Mouse (Mus musculus): ENCODE data around the gene Gramd2.
"Not testable (repeated sequence)": the region's sequence is repeated elsewhere in the genome, so short reads cannot be mapped to it uniquely, and the experiment has no call there.

Gene Gramd2

GRCm38 (mm10) chr9:59721144-59721543 is 41.2 kb downstream of the Gramd2 start:
- DNase-seq (ENCODE audit: low read depth, low spot score): no peak

- peak; percentile 79 for DNase-seq (ENCODE audit: low read depth, low spot score)
Measured at GRCm38 (mm10) chr9:59723096-59723657, 43.2 kb downstream of the Gramd2 start.

GRCm38 (mm10) chr9:59723791-59724442 is 44.0 kb downstream of the Gramd2 start:
- DNase-seq (ENCODE audit: low read depth, low spot score): no peak

DNA sequence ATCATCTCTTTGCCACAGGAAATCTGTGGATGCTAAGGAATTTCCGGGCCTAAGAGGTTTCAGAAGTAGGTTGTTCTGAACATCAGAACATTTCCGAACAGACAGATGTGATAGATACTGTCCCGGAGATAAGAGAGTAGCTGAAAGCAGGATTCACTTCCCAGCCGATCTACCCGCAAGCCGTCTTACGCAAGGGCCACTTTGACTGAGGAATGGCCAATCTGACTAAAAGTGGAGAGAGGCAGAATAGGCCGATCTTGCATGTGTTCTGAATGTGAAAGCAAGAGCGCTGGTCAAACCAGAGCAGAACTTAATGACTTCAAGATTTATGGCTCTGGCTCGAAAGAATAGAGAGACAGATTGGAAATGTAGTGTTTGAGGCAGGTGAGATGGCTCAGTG is 45.6 kb downstream of the Gramd2 start:
- DNase-seq (ENCODE audit: low read depth, low spot score): no peak

DNA sequence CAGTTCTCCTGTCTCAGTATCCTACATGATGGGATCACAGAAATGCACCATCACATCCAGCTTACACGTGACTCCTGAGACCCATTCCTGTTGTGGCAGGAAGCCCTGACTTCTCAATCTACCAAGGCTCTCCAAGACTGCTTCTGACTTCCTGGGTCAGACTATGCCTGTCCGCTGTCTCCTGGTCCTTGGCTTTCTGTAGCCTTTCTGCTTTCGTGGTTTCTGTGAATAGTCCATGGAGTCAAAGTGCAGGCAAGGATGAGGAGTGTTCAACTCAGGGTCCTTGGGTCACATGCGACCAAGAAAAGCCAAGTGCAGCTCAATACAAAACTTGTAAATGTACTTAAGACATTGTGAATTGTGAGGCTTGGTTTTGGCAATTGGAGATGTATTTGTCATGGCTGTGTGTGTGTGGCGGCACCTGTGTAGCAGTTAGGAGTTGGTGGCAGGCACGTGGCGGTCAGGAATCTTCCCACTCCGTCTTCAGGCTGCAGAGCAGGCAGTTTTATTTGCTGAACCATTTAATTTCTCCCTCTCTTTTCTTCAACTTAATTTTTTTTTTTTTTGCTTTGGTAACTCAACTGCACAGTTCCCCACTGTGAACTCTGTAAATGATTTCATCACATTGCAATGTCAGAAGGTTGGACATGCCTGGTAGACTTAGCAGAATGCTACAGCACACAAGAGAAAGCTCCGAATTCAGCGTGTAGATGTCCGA is 47.8 kb downstream of the Gramd2 start:
- DNase-seq (ENCODE audit: low read depth, low spot score): no peak

DNA sequence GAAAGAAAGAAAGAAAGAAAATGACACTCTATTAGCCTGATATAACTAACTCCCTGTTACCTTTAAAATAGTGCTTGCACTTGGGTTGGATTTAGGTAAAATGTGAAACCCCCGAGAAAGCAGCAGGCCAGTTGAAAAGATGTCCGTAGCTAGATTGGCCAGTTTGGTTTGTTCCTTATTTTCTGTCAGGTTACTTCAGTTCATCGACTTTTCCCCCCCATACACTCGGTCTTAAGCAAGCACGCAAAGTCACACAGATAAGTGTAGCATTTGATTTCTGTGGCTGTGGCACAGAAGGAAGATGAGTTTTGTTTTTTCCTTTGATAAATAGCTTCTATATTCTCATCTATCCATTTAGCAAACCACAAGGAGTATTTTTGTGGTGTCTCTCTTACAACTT is 51.2 kb downstream of the Gramd2 start:
- DNase-seq (ENCODE audit: low read depth, low spot score): no peak

DNA sequence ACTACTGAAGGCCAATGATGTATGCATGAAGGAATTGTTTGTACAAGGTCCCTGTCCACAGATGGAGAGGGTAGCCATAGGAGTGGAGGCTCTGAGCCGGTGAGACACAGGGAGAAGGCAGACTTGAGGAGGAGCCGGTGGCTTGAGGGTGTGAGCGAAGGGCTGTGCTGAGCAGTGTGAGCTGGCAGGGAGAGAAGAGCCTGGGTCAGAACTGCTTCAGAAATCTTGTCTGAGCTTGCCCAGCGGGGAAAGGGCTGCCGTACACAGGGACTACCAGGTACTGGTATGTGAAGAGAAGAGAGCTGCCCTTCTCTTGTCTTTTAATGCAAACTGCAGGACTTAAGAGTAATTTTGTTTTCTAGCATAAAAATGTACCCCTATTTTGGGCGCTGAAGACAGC is 53.1 kb downstream of the Gramd2 start:
- no peak for DNase-seq (ENCODE audit: low read depth, low spot score)

DNA sequence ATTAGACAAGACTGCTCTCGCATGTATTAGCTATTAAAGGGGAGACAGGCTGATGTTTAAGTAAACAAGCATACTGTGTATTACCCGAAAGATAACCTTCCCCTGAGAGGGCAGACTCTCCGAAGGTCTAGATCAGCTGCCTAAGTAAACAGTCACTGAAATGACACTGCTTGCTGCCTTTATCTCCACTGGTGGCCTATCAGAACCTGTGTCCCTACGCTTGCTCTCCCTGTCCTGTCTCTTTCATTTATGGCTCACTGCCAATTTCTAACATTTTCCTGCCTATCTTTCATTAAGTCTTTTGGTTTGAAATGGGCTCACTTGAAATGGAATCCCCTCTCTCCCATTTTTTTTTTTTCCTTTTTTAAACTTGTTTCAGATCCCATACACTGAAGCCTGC is 55.5 kb downstream of the Gramd2 start:
- no peak for DNase-seq (ENCODE audit: low read depth, low spot score)

DNA sequence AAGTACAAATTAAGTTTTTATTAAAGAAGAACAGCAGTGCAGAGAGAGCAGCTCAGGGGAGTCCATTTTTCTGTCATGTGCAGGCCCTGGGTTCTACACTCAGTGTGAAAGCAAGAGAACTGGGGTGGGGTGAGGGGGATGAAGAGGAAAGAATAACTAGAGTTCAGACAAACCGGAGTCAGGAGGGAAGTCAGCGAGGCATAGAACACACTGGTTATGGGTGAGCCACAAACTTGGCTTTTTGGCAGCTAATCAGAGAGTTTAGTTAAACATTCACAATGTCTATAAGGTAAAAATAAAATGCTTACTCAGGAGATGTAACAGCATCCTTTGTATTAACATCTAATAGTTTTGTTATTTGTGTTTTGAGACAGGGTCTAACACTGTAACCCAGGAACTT is 60.6 kb downstream of the Gramd2 start:
- DNase-seq (ENCODE audit: low read depth, low spot score): no peak

- no peak for DNase-seq (ENCODE audit: low read depth, low spot score)
Measured at GRCm38 (mm10) chr9:59743903-59744302, 64.0 kb downstream of the Gramd2 start.

DNA sequence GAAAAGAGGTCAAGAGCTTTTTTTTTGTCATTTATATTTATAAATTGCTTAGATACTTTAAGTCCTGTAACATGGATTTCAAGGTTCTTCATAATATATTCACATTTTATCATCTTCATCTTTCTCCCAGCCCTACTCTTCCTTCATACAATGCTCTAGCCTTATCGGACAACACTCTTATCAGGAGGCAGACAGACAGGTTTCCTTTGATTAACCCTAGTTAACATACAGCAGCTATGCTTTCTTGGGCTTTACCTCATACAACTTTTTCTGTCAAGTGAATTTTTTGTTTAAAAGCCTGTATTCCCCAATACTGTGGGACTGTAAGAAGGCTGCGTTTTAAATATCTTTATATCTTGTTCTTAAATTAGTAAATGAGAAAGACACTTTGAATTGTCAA is 68.4 kb downstream of the Gramd2 start:
- DNase-seq (ENCODE audit: low read depth, low spot score): no peak

GRCm38 (mm10) chr9:59748969-59749368 is 69.0 kb downstream of the Gramd2 start:
- no peak for DNase-seq (ENCODE audit: low read depth, low spot score)

DNA sequence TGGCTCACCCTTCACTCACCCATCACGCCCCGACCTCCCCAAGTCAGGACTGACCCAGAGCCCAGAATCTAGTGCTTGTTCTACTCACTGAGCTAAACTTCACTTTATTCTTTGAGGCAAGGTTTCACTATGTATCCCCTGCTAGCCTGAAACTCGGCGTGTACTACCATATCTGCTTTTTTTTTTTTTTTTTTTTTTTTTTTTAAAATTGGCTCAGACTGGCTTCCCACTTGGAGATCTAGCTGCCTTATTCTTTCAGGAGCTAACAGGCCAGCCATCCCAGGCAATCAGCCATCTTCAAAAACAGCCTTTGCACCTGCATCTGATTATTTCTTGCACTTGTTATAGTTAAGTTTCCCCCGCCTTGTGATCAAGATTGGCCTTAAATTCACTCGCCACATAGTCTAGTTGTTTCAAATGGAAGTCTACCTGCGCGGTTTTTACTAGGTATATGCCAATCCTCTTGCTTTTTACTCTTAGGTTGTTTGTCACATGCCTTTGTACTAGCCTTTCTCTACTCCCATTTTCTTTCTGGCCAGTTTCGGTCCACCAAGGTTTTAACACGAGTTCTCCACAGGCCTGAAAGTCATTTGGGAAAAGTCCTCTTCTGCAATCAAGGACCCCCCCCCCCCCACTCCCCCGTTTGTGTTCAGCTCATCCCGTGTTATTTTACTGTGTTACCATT is 69.8 kb downstream of the Gramd2 start:
- DNase-seq (ENCODE audit: low read depth, low spot score): no peak

DNA sequence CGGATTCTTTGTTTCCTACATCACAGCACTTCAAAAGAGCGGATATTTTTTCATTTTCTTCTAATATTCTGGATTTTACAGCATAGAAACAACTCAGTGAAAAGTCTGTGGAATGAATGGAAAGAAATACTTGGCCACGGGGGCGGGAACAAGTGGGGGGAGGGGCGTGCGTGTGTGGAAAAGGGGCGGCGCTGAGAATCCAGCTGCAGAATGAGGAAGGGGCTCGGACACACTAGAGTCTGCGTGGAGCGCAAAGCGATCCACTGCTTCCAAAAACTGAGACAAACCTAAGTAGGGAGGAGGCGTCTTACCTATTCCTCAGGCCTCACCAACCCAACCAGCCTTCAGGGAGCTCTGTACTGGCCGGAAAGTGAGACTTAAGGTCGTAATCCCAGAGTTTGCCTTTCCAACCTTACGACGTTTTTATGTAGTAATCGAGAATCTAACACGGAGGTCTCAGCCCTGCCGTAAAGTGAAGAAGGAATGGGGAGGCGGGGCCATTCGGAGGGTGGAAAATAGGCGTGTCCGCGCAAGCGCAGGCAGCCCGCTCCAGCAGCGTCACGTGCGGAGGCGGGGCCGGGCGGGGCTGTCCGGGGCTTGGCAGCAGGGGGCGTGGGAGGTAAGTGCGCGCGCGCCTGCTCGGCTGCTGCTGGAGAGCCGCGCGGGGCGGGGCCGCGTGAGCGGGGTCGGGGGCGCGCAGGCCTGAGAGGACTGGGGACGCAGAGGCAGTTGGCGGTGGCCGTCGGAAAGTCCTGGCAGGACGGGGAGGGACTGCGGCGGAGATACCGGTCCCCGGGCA is 70.5 kb downstream of the Gramd2 start, which contains the start of the genes Senp8 and Myo9a:
TSS of gene Senp8 (minus strand) at position 444 of the 799 bp plus-strand sequence.
TSS of gene Myo9a (plus strand) at position 630 of the 799 bp plus-strand sequence.
- DNase-seq (ENCODE audit: low read depth, low spot score): peak; percentile 97

DNA sequence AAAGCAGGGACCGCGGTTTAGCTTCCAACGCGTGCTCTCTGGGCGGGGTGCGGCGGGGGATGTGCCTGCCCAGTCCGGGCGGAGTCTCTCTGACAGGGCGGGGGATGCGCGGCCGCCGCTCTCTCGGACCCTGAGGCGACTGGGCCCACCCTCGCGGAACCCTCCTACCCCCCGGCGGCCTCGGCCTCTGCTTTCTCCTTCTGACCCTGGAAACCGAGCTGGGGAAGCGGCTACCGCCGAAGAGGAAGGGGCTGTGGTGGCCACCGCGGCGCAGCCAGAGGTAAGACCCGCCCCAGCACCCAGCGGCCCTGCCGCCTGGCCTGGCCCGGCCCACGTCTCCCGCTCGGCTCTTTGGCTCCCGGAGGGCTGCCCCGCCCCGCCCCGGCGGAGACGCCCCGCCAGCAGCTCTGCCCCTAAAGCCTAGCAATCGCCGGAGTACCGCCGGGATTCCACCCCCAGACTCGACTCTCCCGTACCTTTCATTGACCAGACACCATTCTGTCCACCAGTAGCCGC is 71.2 kb downstream of the Gramd2 start:
- peak; percentile 51 for DNase-seq (ENCODE audit: low read depth, low spot score)

GRCm38 (mm10) chr9:59751966-59752365 is 72.0 kb downstream of the Gramd2 start:
- DNase-seq (ENCODE audit: low read depth, low spot score): no peak

- DNase-seq (ENCODE audit: low read depth, low spot score): no peak
Measured at GRCm38 (mm10) chr9:59755199-59755598, 75.3 kb downstream of the Gramd2 start.

DNA sequence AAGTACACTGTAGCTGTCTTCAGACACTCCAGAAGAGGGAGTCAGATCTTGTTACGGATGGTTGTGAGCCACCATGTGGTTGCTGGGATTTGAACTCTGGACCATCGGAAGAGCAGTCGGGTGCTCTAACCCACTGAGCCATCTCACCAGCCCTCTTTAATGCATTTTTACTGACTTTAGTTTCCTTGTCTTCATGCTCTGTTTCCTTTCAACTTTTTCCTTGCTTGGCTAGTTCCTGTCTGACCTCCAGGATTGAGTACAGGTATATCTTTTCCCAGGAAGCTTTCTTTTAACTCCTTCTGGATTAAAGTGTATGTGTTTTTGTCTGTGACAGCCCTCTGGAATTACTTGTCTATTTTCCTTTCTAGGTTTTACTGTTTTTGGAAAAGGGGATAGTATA is 77.1 kb downstream of the Gramd2 start:
- not testable (repeated sequence) for DNase-seq (ENCODE audit: low read depth, low spot score)

GRCm38 (mm10) chr9:59760515-59760914 is 80.6 kb downstream of the Gramd2 start:
- DNase-seq (ENCODE audit: low read depth, low spot score): no peak

- DNase-seq (ENCODE audit: low read depth, low spot score): not testable (repeated sequence)
Measured at GRCm38 (mm10) chr9:59766966-59767461, 87.1 kb downstream of the Gramd2 start.
